Mouse (Mus musculus): ENCODE data around the gene Ilvbl. TPM values are rescaled to one million over a fixed set of nuclear protein-coding genes. Genes with fewer than 3 reads are reported as not detected.
"Not testable (repeated sequence)": the region's sequence is repeated elsewhere in the genome, so short reads cannot be mapped to it uniquely, and the experiment has no call there.

The Ilvbl gene
- polyA plus RNA-seq, 1 experiment from 2014 or later = 49.2 TPM

GRCm38 (mm10) chr10:78590744-78591143, 16.6 kb downstream of the Ilvbl start:
- 36% methylated on average over 9 of the region's 9 CpGs for whole genome bisulfite sequencing
- peak overlapping the region; percentile 88 for H3K27ac ChIP-seq
- H3K9ac ChIP-seq (replicated peaks) = peak overlapping the region; percentile 86
- H3K4me2 ChIP-seq = peak overlapping the region; percentile 63
- peaks cover 14% of the 10 kb centered on the region for H3K4me1 ChIP-seq (replicated peaks)
- H3K27me3 ChIP-seq = no peaks in the 10 kb centered on the region
- H3K9me3 ChIP-seq = no peaks in the 10 kb centered on the region
- peaks cover 41% of the 10 kb centered on the region for H3K36me3 ChIP-seq
- H3K4me3 ChIP-seq (replicated peaks) = peak overlapping the region; percentile 74
- no peak for ATAC-seq (ENCODE audit: insufficient number of reproducible peaks, insufficient read depth, low FRiP score, low TSS enrichment, low read depth)

GRCm38 (mm10) chr10:78591406-78592328, 17.5 kb downstream of the Ilvbl start, which contains the start of gene Syde1:
Gene Syde1 (minus strand): TSS chr10:78591964.
- Histone ChIP-seq H3K27me3 (no peaks in the 10 kb centered on the region), H3K36me3 (peaks cover 32% of the 10 kb centered on the region), H3K27ac (peak within 1 kb of the TSS; percentile 88), H3K4me3 (replicated peaks) (peak within 1 kb of the TSS; percentile 74), H3K9ac (replicated peaks) (peak within 1 kb of the TSS; percentile 86), H3K4me1 (replicated peaks) (peaks cover 14% of the 10 kb centered on the region), H3K9me3 (no peaks in the 10 kb centered on the region), H3K4me2 (peak within 1 kb of the TSS; percentile 63)
- 5% methylated on average over 34 of the region's 54 CpGs for WGBS
- peak; percentile 77 for ATAC-seq (ENCODE audit: insufficient number of reproducible peaks, insufficient read depth, low FRiP score, low TSS enrichment, low read depth)

GRCm38 (mm10) chr10:78592856-78593379, 18.8 kb downstream of the Ilvbl start:
- no peak overlapping the region for H3K4me2 ChIP-seq
- no peak overlapping the region for H3K27ac ChIP-seq
- ATAC-seq (ENCODE audit: insufficient number of reproducible peaks, insufficient read depth, low FRiP score, low TSS enrichment, low read depth) = no peak
- H3K36me3 ChIP-seq = peaks cover 20% of the 10 kb centered on the region
- H3K4me1 ChIP-seq (replicated peaks) = peaks cover 14% of the 10 kb centered on the region
- H3K9ac ChIP-seq (replicated peaks) = no peak overlapping the region
- H3K9me3 ChIP-seq = no peaks in the 10 kb centered on the region
- H3K4me3 ChIP-seq (replicated peaks) = no peak overlapping the region
- 84% methylated on average over 4 of the region's 4 CpGs for WGBS
- no peaks in the 10 kb centered on the region for H3K27me3 ChIP-seq

GRCm38 (mm10) chr10:78593736-78594135, 19.6 kb downstream of the Ilvbl start:
- Histone ChIP-seq H3K27me3 (no peaks in the 10 kb centered on the region), H3K4me3 (replicated peaks) (no peak overlapping the region), H3K27ac (no peak overlapping the region), H3K4me2 (no peak overlapping the region), H3K36me3 (peaks cover 13% of the 10 kb centered on the region), H3K9me3 (no peaks in the 10 kb centered on the region), H3K4me1 (replicated peaks) (peaks cover 14% of the 10 kb centered on the region), H3K9ac (replicated peaks) (no peak overlapping the region)
- 92% methylated on average over 5 of the region's 5 CpGs for WGBS
- ATAC-seq (ENCODE audit: insufficient number of reproducible peaks, insufficient read depth, low FRiP score, low TSS enrichment, low read depth) = no peak

- Histone ChIP-seq H3K9ac (replicated peaks) (no peak overlapping the region), H3K27ac (no peak overlapping the region), H3K4me1 (replicated peaks) (peaks cover 14% of the 10 kb centered on the region), H3K9me3 (no peaks in the 10 kb centered on the region), H3K36me3 (peaks cover 9% of the 10 kb centered on the region), H3K4me2 (no peak overlapping the region), H3K4me3 (replicated peaks) (no peak overlapping the region), H3K27me3 (no peaks in the 10 kb centered on the region)
- WGBS = 71% methylated on average over 6 of the region's 6 CpGs
- no peak for ATAC-seq (ENCODE audit: insufficient number of reproducible peaks, insufficient read depth, low FRiP score, low TSS enrichment, low read depth)
These were observed 20.0 kb downstream of the Ilvbl start for GRCm38 (mm10) chr10:78594157-78594556.

- Histone ChIP-seq H3K4me1 (replicated peaks) (peaks cover 14% of the 10 kb centered on the region), H3K27me3 (no peaks in the 10 kb centered on the region), H3K9ac (replicated peaks) (no peak overlapping the region), H3K9me3 (no peaks in the 10 kb centered on the region), H3K36me3 (peaks cover 5% of the 10 kb centered on the region), H3K27ac (no peak overlapping the region), H3K4me3 (replicated peaks) (no peak overlapping the region), H3K4me2 (no peak overlapping the region)
- no peak for ATAC-seq (ENCODE audit: insufficient number of reproducible peaks, insufficient read depth, low FRiP score, low TSS enrichment, low read depth)
These were observed 20.4 kb downstream of the Ilvbl start for GRCm38 (mm10) chr10:78594566-78594965.

- Histone ChIP-seq H3K9ac (replicated peaks) (no peak overlapping the region), H3K9me3 (no peaks in the 10 kb centered on the region), H3K4me3 (replicated peaks) (no peak overlapping the region), H3K36me3 (no peaks in the 10 kb centered on the region), H3K4me1 (replicated peaks) (no peaks in the 10 kb centered on the region), H3K27me3 (no peaks in the 10 kb centered on the region), H3K4me2 (no peak overlapping the region), H3K27ac (no peak overlapping the region)
- ATAC-seq (ENCODE audit: insufficient number of reproducible peaks, insufficient read depth, low FRiP score, low TSS enrichment, low read depth) = no peak
- WGBS = 88% methylated on average over 5 of the region's 5 CpGs
These were observed 25.7 kb downstream of the Ilvbl start for GRCm38 (mm10) chr10:78599865-78600264.

- H3K4me3 ChIP-seq (replicated peaks) = no peak overlapping the region
- H3K4me2 ChIP-seq = no peak overlapping the region
- H3K4me1 ChIP-seq (replicated peaks) = no peaks in the 10 kb centered on the region
- no peaks in the 10 kb centered on the region for H3K9me3 ChIP-seq
- no peak overlapping the region for H3K27ac ChIP-seq
- no peak overlapping the region for H3K9ac ChIP-seq (replicated peaks)
- no peak for ATAC-seq (ENCODE audit: insufficient number of reproducible peaks, insufficient read depth, low FRiP score, low TSS enrichment, low read depth)
- WGBS = 51% methylated on average over 3 of the region's 3 CpGs
- no peaks in the 10 kb centered on the region for H3K36me3 ChIP-seq
- no peaks in the 10 kb centered on the region for H3K27me3 ChIP-seq
These were observed 30.9 kb downstream of the Ilvbl start for GRCm38 (mm10) chr10:78605080-78605479.

GRCm38 (mm10) chr10:78607602-78608001, 33.5 kb downstream of the Ilvbl start:
- Histone ChIP-seq H3K27ac (no peak overlapping the region), H3K36me3 (no peaks in the 10 kb centered on the region), H3K27me3 (no peaks in the 10 kb centered on the region), H3K9me3 (no peaks in the 10 kb centered on the region), H3K4me3 (replicated peaks) (no peak overlapping the region), H3K4me1 (replicated peaks) (no peaks in the 10 kb centered on the region), H3K4me2 (no peak overlapping the region), H3K9ac (replicated peaks) (no peak overlapping the region)
- no peak for ATAC-seq (ENCODE audit: insufficient number of reproducible peaks, insufficient read depth, low FRiP score, low TSS enrichment, low read depth)
- WGBS = 67% methylated on average over 3 of the region's 3 CpGs

GRCm38 (mm10) chr10:78617974-78618373, 43.8 kb downstream of the Ilvbl start, which contains the start of gene Olfr1357:
Gene Olfr1357 (minus strand): TSS chr10:78618074.
- H3K4me3 ChIP-seq (replicated peaks) = no peak within 1 kb of the TSS
- 89% methylated on average over 1 of the region's 1 CpGs for WGBS
- no peaks in the 10 kb centered on the region for H3K27me3 ChIP-seq
- no peak within 1 kb of the TSS for H3K4me2 ChIP-seq
- H3K9ac ChIP-seq (replicated peaks) = no peak within 1 kb of the TSS
- ATAC-seq (ENCODE audit: insufficient number of reproducible peaks, insufficient read depth, low FRiP score, low TSS enrichment, low read depth) = no peak
- no peaks in the 10 kb centered on the region for H3K36me3 ChIP-seq
- H3K27ac ChIP-seq = no peak within 1 kb of the TSS
- H3K9me3 ChIP-seq = no peaks in the 10 kb centered on the region
- no peaks in the 10 kb centered on the region for H3K4me1 ChIP-seq (replicated peaks)

- H3K27me3 ChIP-seq; H3K4me2 ChIP-seq; H3K9ac ChIP-seq (replicated peaks); H3K4me3 ChIP-seq (replicated peaks); H3K4me1 ChIP-seq (replicated peaks); H3K27ac ChIP-seq; H3K36me3 ChIP-seq; H3K9me3 ChIP-seq; ATAC-seq (ENCODE audit: insufficient number of reproducible peaks, insufficient read depth, low FRiP score, low TSS enrichment, low read depth): not testable (repeated sequence)
- 84% methylated on average over 3 of the region's 3 CpGs for WGBS
These were observed 49.0 kb downstream of the Ilvbl start for GRCm38 (mm10) chr10:78623143-78623542.

All from limb, embryonic 12.5 days (tissue).